Mouse (Mus musculus) kidney, adult 18-20 months (tissue): ENCODE measurements at regions not wholly inside any gene's neighbourhood (a gene's known extent, or its start where the extent isn't known, plus 50 kb on each side); places are given as distances from the start of the nearest gene placed in this dataset.
"Not testable (repeated sequence)": the region's sequence is repeated elsewhere in the genome, so short reads cannot be mapped to it uniquely, and the experiment has no call there.

Source experiments
- DNase-seq: peaks from one replicate; pipeline ENCODE4 v3.0.0; 2021

- no peak for DNase-seq
Measured at GRCm38 (mm10) chr16:55168433-55168832, 129.4 kb downstream of the Zpld1 start.

DNA sequence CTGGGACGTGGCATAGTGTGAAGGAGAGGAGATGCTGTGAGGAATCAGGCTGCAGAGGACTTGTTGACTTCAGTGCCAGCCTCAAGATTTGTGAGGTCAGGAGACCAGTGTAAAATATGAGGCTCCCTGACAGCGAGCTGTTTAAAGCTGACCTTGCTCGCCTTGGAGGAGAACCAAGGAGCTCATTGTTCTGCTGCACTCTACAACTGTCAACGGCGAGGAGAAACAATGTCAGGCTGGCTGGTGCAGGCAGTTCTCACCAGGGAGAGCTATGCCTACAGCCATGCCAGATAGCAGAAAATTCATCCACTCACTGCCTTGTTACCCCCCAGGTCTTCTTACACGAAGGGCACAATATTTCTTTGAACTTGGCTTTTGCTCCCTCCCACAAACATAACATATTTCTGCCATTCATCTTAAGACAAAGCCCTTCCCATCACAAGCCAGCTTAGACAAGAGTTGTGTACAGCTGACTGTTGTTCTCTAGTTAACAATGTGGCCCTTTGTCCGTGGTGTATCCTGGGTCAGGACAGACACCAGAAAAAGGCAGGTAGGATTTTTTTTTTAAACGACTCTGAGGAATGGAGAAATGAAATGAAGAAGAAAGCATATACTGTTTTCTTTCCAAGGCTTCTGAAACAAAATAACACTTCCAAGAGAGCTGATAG is 131.5 kb downstream of the Zpld1 start:
- DNase-seq = no peak

DNA sequence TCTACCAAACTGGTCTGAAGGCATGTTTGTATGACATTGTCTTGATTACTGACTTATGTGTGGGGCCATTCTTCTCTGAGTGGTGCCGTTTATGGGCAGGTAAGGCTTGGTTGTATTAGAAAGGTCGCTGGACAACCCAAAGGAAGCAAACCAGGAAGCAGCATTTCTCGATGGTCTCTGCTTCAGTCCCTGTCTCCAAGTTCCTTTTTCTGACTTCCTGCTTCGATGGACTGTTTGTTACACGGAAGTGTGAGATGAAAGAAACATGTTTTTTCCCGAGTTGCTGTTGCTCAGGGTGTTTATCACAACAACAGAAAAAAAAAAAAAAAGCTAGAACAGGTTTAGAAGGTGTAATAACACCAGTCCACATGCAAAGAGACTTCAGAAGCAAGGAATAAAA is 134.9 kb downstream of the Zpld1 start:
- no peak for DNase-seq

- no peak for DNase-seq
Measured at GRCm38 (mm10) chr16:55151726-55152125, 146.1 kb downstream of the Zpld1 start.

DNA sequence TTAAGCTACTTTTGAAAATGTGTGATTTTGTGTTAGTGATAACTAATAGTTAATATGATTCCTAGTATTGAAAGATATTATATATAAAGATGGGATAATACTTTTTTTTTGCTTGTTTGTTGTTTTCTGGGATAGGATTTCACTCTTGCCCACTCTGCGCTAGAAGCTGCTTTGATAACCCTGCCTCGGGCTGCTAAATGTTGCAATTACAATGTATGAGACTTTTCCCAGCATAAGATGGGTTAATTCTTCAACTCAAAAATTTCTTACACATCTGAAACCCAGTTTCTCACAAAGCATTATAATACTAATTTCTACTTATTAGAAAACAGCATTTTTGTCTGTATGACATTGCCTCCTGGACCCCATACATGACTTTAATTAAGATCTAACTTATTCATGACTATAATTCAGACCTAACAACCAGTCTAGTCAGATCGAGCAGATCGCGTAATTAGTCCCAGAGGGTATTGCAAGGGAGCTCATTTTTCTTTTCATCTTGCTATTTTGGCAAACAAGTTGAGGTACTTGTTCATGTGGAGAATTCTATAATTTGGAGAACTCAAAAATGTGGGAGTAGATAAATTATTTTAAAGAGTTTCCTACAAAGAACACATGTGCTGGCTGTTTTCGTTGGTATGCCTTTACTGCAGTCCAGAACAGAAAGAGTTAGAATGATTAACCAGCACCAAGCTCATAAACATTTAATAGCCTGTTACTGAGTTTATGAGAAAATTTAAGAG is 155.2 kb downstream of the Zpld1 start:
- no peak for DNase-seq

DNA sequence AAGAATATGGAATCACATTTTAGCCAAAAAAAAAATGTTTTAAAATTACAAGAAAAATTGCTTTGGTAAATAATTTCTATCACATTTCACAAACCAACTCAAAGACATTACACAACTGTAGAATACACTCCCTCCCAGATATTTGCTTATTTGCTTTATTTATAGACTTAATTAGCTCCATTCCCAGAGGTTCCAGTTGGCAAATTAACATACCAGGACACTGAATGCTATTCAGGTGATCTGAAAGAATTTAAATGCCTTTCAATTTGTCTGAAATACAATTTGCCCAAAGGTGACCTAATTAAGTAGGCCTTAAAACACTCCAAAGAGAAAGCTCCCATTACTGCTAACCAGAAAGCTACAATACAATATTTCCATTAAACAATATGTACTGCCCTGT is 162.8 kb downstream of the Zpld1 start:
- DNase-seq = no peak

DNA sequence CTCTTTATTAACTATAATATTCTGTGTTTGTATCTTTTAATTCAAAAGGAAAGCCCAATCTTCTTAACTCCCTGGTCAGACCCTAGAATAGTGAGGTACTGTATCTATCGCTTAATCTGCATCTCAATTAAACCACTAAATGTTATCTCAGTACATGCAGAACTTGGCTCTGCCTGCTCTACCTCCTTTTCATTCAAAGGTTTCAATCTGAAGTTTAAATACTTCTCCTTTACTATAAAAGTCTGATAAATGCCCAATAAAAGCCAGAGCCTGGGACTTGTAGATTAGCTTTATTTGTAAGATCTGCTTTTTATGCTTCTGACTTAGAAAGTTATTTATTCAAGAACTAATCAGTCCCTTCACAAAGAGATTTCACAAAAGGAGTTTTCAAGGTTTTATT is 200.1 kb downstream of the Zpld1 start:
- no peak for DNase-seq

- DNase-seq = no peak
Measured at GRCm38 (mm10) chr16:55087461-55087860, 210.3 kb downstream of the Zpld1 start.

GRCm38 (mm10) chr16:55076172-55076571 is 221.6 kb downstream of the Zpld1 start:
- no peak for DNase-seq

GRCm38 (mm10) chr16:55039777-55040176 is 258.0 kb downstream of the Zpld1 start:
- no peak for DNase-seq

DNA sequence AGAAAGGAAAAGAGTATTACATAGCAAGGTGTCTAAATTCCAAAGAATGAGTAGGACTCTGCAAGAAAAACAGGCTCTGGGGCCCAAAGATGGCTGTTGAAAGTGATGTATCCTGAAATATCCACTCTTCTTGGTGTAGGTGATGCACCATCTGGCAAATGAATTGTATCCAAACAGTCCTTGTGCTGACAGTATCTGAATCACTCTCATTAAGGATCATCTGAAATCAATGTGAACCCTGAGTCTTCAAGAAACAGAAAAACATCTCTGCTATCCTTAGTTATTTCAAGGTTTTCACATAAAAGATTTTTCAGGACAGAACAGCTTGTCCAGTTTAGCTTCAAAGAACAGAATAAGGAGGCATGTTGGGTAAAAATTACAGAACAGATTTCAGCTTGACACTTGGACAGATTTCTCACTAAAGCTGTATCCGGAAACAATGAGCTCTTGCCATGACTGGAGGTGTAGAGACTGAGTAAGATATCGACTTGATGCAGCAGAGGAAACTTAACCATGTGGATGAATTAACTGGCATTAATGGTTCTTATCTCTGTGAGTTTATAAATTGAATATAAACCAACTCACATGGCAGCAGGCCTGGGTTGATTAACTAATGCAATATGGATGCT is 296.0 kb downstream of the Zpld1 start:
- no peak for DNase-seq

DNA sequence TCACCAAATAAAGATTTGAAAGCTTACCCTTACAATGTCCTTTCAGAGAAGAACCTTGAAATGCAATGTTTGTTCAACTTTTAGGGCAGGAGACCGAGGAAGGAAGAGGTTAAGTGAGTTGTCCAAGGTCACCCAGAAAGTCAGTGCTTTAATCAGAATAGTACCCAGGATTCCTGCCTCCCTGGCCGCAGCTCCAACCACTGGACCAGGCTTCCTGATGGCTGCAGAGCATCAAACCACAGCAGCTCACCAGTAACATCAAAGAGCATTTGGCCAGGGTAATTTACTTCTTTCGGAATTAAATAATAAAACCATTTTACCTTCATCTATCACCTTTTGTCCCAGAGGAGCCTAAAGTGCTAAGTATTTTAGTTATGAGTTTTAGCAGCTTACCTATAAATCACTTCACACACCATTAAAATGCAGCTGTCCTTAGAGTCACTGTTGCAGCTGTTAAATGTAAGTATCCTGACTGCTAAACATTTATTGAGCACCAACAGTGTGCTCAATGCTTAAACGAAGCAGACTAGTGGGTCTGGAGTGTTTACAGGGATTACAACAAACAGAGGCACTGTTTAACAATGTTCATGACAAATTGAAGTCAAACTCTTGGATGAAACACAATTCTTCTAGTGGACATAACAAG is 306.1 kb downstream of the Zpld1 start:
- no peak for DNase-seq

DNA sequence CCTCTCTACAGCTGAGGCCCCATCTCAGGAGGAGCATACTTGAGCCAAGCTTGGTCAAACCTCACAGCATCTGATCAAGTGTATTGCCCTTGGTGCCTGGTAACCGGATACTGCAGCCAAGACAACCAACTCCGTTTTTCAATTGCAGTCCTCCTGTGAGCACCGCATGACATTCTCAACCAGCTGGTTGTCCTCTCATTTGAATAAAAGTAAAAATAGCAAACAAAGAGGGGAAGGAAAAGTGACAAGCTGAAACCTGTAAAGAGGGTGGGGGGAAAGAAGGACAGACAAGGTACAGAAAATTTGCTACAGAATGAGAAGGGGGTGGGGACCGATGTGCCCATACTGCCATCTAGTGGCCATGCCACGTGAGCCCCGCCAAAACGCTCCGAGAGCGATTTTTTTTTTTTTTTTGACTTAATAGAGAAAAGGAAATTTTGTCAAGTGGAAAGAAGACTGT is 314.0 kb downstream of the Zpld1 start:
- DNase-seq = peak; percentile 21

- no peak for DNase-seq
Measured at GRCm38 (mm10) chr16:54970356-54970755, 327.4 kb downstream of the Zpld1 start.

DNA sequence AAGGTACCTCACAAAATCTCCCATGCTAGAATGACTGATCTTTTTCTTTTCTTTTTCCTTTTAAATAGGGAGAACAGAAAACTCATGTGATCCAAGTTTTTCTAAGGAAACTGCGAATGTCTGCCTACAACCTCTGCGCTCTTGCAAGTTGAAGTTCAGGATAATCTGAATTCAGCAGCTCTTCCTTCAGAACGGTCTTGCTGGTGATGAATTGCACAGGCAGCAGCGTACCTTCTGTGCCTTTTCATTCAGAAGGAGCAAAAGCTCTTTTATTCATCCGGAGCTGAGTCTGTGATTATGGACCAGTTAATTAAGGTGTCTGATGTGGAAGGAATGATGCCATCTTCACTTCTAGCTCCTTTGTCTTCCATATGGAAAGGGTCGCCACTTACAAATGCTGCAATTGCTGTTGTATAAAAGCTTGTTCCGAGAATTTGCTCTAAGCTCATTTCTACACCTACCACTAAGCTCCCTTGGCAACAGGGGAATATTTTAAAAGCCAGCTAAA is 353.9 kb downstream of the Zpld1 start:
- no peak for DNase-seq

GRCm38 (mm10) chr16:54928259-54928658 is 369.5 kb downstream of the Zpld1 start:
- no peak for DNase-seq

- DNase-seq = no peak
Measured at GRCm38 (mm10) chr16:54902911-54903310, 394.9 kb downstream of the Zpld1 start.

DNA sequence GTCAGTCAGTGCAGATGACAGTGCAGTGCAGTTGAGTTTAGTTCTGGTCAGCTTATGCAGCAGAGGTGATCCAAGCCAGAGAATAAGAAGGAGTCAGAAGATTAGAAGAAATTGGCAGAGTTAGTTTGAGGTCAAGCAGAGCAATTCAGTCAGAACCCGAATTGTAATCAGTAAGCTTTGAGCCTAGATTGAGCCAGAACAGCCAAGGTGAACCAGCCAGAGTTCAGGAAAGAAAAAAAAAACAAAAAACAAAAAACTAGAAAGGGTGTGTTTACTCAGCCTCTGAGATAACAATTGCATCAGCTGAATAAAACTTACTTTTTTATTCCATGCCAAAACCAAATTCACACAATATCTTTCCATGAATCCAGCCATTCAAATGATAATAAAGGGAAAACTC is 396.3 kb downstream of the Zpld1 start:
- no peak for DNase-seq

GRCm38 (mm10) chr16:54894661-54895060 is 403.1 kb downstream of the Zpld1 start:
- DNase-seq = no peak

DNA sequence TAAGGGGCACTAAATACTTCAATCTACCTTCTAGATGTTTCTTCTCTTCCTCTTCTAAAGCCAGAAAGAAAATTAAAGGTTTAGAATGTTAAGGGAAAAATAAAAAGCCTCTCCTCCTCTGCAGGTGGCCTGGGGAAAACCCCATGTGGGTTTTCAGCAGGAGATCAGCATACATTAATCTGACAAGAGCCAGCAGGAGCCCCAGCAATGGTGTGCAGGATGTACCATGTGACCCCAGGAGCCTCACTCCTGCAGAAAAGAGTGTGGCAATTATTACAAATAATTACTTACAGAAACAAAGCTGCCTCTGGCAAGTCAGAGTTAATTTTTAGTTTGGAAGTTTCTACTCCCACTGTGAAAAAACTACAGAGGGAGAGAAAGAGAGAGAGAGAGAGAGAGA is 440.4 kb downstream of the Zpld1 start:
- no peak for DNase-seq

DNA sequence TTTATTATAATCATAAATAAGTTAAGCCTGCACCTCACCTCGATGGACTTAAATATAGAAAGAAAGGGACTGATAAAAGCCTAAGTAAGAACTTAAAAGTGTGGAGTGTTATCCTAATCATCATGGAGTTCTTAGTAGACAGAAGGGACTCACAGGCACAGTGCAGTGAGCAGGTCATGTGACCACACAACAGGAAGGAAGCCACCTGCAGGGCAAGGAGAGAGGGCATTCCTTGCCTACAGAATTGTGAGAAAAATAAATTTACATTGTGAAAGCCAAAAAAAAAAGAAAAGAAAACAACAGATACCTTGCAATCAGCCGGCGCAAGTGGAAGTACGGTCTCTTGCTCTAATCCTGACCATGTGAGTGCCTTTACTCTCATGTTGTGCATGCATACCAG is 454.8 kb downstream of the Zpld1 start:
- not testable (repeated sequence) for DNase-seq
